Mouse (Mus musculus) liver, embryonic 15.5 days (tissue): ENCODE results near the gene Pcbd2. TPM values are rescaled to one million over a fixed set of nuclear protein-coding genes. Genes with fewer than 3 reads are reported as not detected.
"Not testable (repeated sequence)": the region's sequence is repeated elsewhere in the genome, so short reads cannot be mapped to it uniquely, and the experiment has no call there.

ENCODE experiments used
- ATAC-seq: fragments of 200-750 bp; cut with Nextera tagmentation; 2 replicates; pipeline ENCODE4 v1.8.0; 2017; ENCODE audit warnings: moderate number of reproducible peaks, mild to moderate bottlenecking, moderate library complexity; ENCODE audit not compliant: insufficient read depth
- H3K27ac ChIP-seq: fragments of 300-500 bp; sonication (generic); replicated peaks from 2 replicates; pipeline ENCODE4 v1.5.1; 2015; ENCODE audit warnings: mild to moderate bottlenecking, inconsistent platforms
- H3K27me3 ChIP-seq: fragments of 300-500 bp; sonication (generic); 2 replicates; pipeline ENCODE4 v1.6.1; 2015; ENCODE audit warnings: mild to moderate bottlenecking, inconsistent platforms
- H3K36me3 ChIP-seq: fragments of 300-500 bp; sonication (generic); replicated peaks from 2 replicates; pipeline ENCODE4 v1.6.1; 2015; ENCODE audit warnings: moderate library complexity, mild to moderate bottlenecking, inconsistent platforms
- H3K4me1 ChIP-seq: fragments of 300-500 bp; sonication (generic); replicated peaks from 2 replicates; pipeline ENCODE4 v1.6.1; 2015; ENCODE audit warnings: inconsistent platforms
- H3K4me2 ChIP-seq: fragments of 300-500 bp; sonication (generic); 2 replicates; pipeline ENCODE4 v1.6.1; 2015; ENCODE audit warnings: moderate library complexity, mild to moderate bottlenecking, inconsistent platforms
- H3K4me3 ChIP-seq: fragments of 300-500 bp; sonication (generic); replicated peaks from 2 replicates; pipeline ENCODE4 v1.5.1; 2015; ENCODE audit warnings: mild to moderate bottlenecking, inconsistent platforms
- H3K9ac ChIP-seq: fragments of 300-500 bp; sonication (generic); 2 replicates; pipeline ENCODE4 v1.6.1; 2015; ENCODE audit warnings: moderate library complexity, mild to moderate bottlenecking, inconsistent platforms
- H3K9me3 ChIP-seq: fragments of 300-500 bp; sonication (generic); replicated peaks from 2 replicates; pipeline ENCODE4 v1.6.1; 2016; ENCODE audit warnings: inconsistent platforms
- WGBS: fragments of 180-500 bp; shearing (Covaris S2); methylation state at CpG from one replicate; pipeline ENCODE4 v1.1.7; 2015; ENCODE audit warnings: mixed read lengths; ENCODE audit not compliant: insufficient replicate concordance; 5-methylcytosine and 5-hydroxymethylcytosine counted together
- polyA plus RNA-seq: library from polyadenylated mRNA; unstranded; fragments of >200 nt; fragmentation: Nextera tagmentation; extraction: Ambion mirVana; gene quantifications from 2 replicates; pipeline ENCODE4 v1.2.1, GENCODE M21; 2015

Pcbd2 gene
- 32.0 and 32.4 TPM in 2 replicates for polyA plus RNA-seq

- Histone ChIP-seq H3K9ac (peak within 1 kb of the TSS; percentile 79), H3K27ac (peak within 1 kb of the TSS; percentile 98), H3K9me3 (no peaks in the 10 kb centered on the region), H3K4me1 (peaks cover 13% of the 10 kb centered on the region), H3K4me3 (peak within 1 kb of the TSS; percentile 74), H3K36me3 (0 out of 2 replicates have a peak, but pooled peaks cover 3% of the 10 kb centered on the region), H3K4me2 (peak within 1 kb of the TSS; percentile 96), H3K27me3 (no peaks in the 10 kb centered on the region)
- under 1% methylated on average over 61 of the region's 73 CpGs for WGBS
- ATAC-seq: peak; percentile 88
Observed at GRCm38 (mm10) chr13:55727120-55727838, at the start of gene Pcbd2. Gene Pcbd2, plus strand, starts transcription at chr13:55727368.

- Histone ChIP-seq H3K4me2 (no peak overlapping the region), H3K27ac (no peak overlapping the region), H3K4me3 (no peak overlapping the region), H3K9me3 (no peaks in the 10 kb centered on the region), H3K36me3 (peaks cover 43% of the 10 kb centered on the region), H3K27me3 (no peaks in the 10 kb centered on the region), H3K9ac (no peak overlapping the region), H3K4me1 (no peaks in the 10 kb centered on the region)
- ATAC-seq: no peak
- WGBS: 83% methylated on average over 9 of the region's 9 CpGs
Observed at GRCm38 (mm10) chr13:55682201-55682600, 45.0 kb upstream of the Pcbd2 start.

- WGBS: 83% methylated on average over 3 of the region's 3 CpGs
- no peak for ATAC-seq
- H3K9me3 ChIP-seq: no peaks in the 10 kb centered on the region
- H3K36me3 ChIP-seq: peaks cover 30% of the 10 kb centered on the region
- H3K4me3 ChIP-seq: no peak overlapping the region
- no peak overlapping the region for H3K9ac ChIP-seq
- H3K4me1 ChIP-seq: 0 out of 2 replicates have a peak, but pooled peaks cover 4% of the 10 kb centered on the region
- no peaks in the 10 kb centered on the region for H3K27me3 ChIP-seq
- no peak overlapping the region for H3K4me2 ChIP-seq
- no peak overlapping the region for H3K27ac ChIP-seq
Observed at GRCm38 (mm10) chr13:55683581-55683980, 43.6 kb upstream of the Pcbd2 start.

- Histone ChIP-seq H3K4me1 (0 out of 2 replicates have a peak, but pooled peaks cover 4% of the 10 kb centered on the region), H3K9ac (no peak overlapping the region), H3K9me3 (no peaks in the 10 kb centered on the region), H3K27ac (no peak overlapping the region), H3K4me3 (no peak overlapping the region), H3K4me2 (no peak overlapping the region), H3K36me3 (peaks cover 7% of the 10 kb centered on the region; the same call in 1 of the 2 replicates), H3K27me3 (no peaks in the 10 kb centered on the region)
- 62% methylated on average over 9 of the region's 9 CpGs for WGBS
- no peak for ATAC-seq
Observed at GRCm38 (mm10) chr13:55686107-55686633, 41.0 kb upstream of the Pcbd2 start.

GRCm38 (mm10) chr13:55687927-55688602, 39.1 kb upstream of the Pcbd2 start:
- no peak overlapping the region for H3K27ac ChIP-seq
- no peak overlapping the region for H3K4me3 ChIP-seq
- no peak overlapping the region for H3K4me2 ChIP-seq
- H3K4me1 ChIP-seq: peaks cover 12% of the 10 kb centered on the region
- no peak for ATAC-seq
- WGBS: 56% methylated on average over 4 of the region's 4 CpGs
- H3K9me3 ChIP-seq: no peaks in the 10 kb centered on the region
- H3K27me3 ChIP-seq: no peaks in the 10 kb centered on the region
- H3K36me3 ChIP-seq: no peaks in the 10 kb centered on the region
- no peak overlapping the region for H3K9ac ChIP-seq

- Histone ChIP-seq H3K27me3 (no peaks in the 10 kb centered on the region), H3K27ac (peak within 1 kb of the TSS; percentile 99), H3K4me3 (peak within 1 kb of the TSS; percentile 94), H3K9ac (peak within 1 kb of the TSS; percentile 99), H3K9me3 (no peaks in the 10 kb centered on the region), H3K36me3 (peaks cover 9% of the 10 kb centered on the region; the same call in 1 of the 2 replicates), H3K4me2 (peak within 1 kb of the TSS; percentile 82), H3K4me1 (peaks cover 32% of the 10 kb centered on the region)
- WGBS: under 1% methylated on average over 51 of the region's 51 CpGs
- ATAC-seq: peak; percentile 98
Observed at GRCm38 (mm10) chr13:55692535-55693242, 34.5 kb upstream of the Pcbd2 start, which contains the start of gene B230219D22Rik. Gene B230219D22Rik, plus strand, starts transcription at chr13:55693124.

- Histone ChIP-seq H3K36me3 (peaks cover 12% of the 10 kb centered on the region), H3K4me3 (peak overlapping the region; percentile 94), H3K4me2 (peak overlapping the region; percentile 82), H3K9ac (peak overlapping the region; percentile 99), H3K27ac (peak overlapping the region; percentile 99), H3K9me3 (no peaks in the 10 kb centered on the region), H3K4me1 (peaks cover 32% of the 10 kb centered on the region), H3K27me3 (no peaks in the 10 kb centered on the region)
- WGBS: under 1% methylated on average over 66 of the region's 70 CpGs
- ATAC-seq: peak; percentile 76
Observed at GRCm38 (mm10) chr13:55693243-55693721, 33.9 kb upstream of the Pcbd2 start.

- no peaks in the 10 kb centered on the region for H3K27me3 ChIP-seq
- peaks cover 32% of the 10 kb centered on the region for H3K4me1 ChIP-seq
- peak overlapping the region; percentile 82 for H3K4me2 ChIP-seq
- H3K9me3 ChIP-seq: no peaks in the 10 kb centered on the region
- H3K9ac ChIP-seq: peak overlapping the region; percentile 99
- WGBS: 9% methylated on average over 8 of the region's 8 CpGs
- ATAC-seq: no peak
- peak overlapping the region; percentile 99; the same call in 1 of the 2 replicates for H3K27ac ChIP-seq
- peak overlapping the region; percentile 94 for H3K4me3 ChIP-seq
- H3K36me3 ChIP-seq: peaks cover 21% of the 10 kb centered on the region
Observed at GRCm38 (mm10) chr13:55694110-55694509, 33.1 kb upstream of the Pcbd2 start.

- H3K27me3 ChIP-seq, H3K27ac ChIP-seq, H3K4me3 ChIP-seq, H3K4me2 ChIP-seq, H3K9ac ChIP-seq, ATAC-seq, H3K9me3 ChIP-seq: not testable (repeated sequence)
- peaks cover 32% of the 10 kb centered on the region for H3K4me1 ChIP-seq
- WGBS: no CpG with 5 or more reads among the region's 3 CpGs
- H3K36me3 ChIP-seq: peaks cover 38% of the 10 kb centered on the region
Observed at GRCm38 (mm10) chr13:55695989-55696388, 31.2 kb upstream of the Pcbd2 start.

- ATAC-seq: no peak
- Histone ChIP-seq H3K9me3 (no peaks in the 10 kb centered on the region), H3K4me1 (no peaks in the 10 kb centered on the region), H3K36me3 (peaks cover 45% of the 10 kb centered on the region), H3K9ac (no peak overlapping the region), H3K27ac (no peak overlapping the region), H3K4me3 (no peak overlapping the region), H3K27me3 (no peaks in the 10 kb centered on the region), H3K4me2 (no peak overlapping the region)
- 77% methylated on average over 4 of the region's 4 CpGs for WGBS
Observed at GRCm38 (mm10) chr13:55704301-55704700, 22.9 kb upstream of the Pcbd2 start.
